Mouse (Mus musculus): ENCODE data around the gene Col4a4.

DNA sequence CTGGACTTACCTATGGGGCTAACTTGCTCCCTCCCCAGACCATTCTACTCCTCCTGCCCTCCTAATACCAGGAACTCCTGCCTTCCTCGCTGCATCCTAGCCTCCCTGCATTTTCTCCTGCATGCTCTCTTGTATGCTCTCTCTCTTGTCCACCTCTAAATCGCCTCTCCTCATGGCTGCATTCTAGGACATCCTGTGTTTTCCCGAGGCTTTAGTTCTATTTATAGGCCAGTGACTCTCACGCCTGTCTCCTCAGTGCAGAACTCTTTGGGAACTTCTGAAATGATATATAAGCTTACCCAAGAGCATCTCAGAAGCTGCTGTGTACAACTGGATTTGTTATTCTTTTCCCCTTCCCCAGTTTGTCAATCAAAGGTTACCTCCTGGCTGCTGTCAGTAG, 174.6 kb downstream of the Col4a4 start:
- TF ChIP-seq CTCF (IDR thresholded peaks at IDR 0.05; ENCODE audit: low read depth, low read length) (no peak), POLR2A (IDR thresholded peaks at IDR 0.05; ENCODE audit: borderline replicate concordance, low read depth, low read length) (no peak)

All from bone marrow macrophage, adult 2 months (primary cell).